8 mouse cellular contexts compared by ENCODE assay signal in genomic region chr12:116550031-116550430, GRCm38 (mm10).
DNase-seq lines count a peak whose midpoint lies in the region; ATAC-seq and TF ChIP-seq lines count a peak whose summit lies in the region.

No protein-coding gene starts in this region.

- H3K4me3 ChIP-seq in hindbrain, embryonic 16.5 days (ENCODE audit: low read length), result no peak overlapping the region
- H3K4me3 ChIP-seq in hindbrain, embryonic 14.5 days (replicated peaks; ENCODE audit: low read length), result no peak overlapping the region
- H3K4me3 ChIP-seq in left cerebral cortex, adult 2 months, result no peak overlapping the region
- H3K4me3 ChIP-seq in stomach, postnatal 0 days (ENCODE audit: low read depth, low read length), result no peak overlapping the region
- H3K4me3 ChIP-seq in forebrain, embryonic 14.5 days (ENCODE audit: low read depth, low read length), result no peak overlapping the region

- WGBS in hindbrain, embryonic 16.5 days, result 57% methylated on average over 1 of the region's 1 CpGs
- 68% methylated on average over 1 of the region's 1 CpGs for WGBS in hindbrain, embryonic 14.5 days
- 48% methylated on average over 1 of the region's 1 CpGs for WGBS in stomach, postnatal 0 days
- WGBS in forebrain, embryonic 14.5 days, result 27% methylated on average over 1 of the region's 1 CpGs

- H3K9me3 ChIP-seq in hindbrain, embryonic 16.5 days (ENCODE audit: control insufficient read depth, low read length), result no peaks in the 10 kb centered on the region
- no peaks in the 10 kb centered on the region for H3K9me3 ChIP-seq in hindbrain, embryonic 14.5 days (ENCODE audit: control insufficient read depth, low read length)
- no peaks in the 10 kb centered on the region for H3K9me3 ChIP-seq in stomach, postnatal 0 days (ENCODE audit: control insufficient read depth, low read length)
- H3K9me3 ChIP-seq in forebrain, embryonic 14.5 days (replicated peaks; ENCODE audit: control insufficient read depth, low read length), result no peaks in the 10 kb centered on the region

- H3K36me3 ChIP-seq in hindbrain, embryonic 16.5 days (ENCODE audit: control insufficient read depth, insufficient read depth, low read length), result no peaks in the 10 kb centered on the region
- no peaks in the 10 kb centered on the region for H3K36me3 ChIP-seq in hindbrain, embryonic 14.5 days (replicated peaks; ENCODE audit: control insufficient read depth, insufficient read depth)
- no peaks in the 10 kb centered on the region for H3K36me3 ChIP-seq in stomach, postnatal 0 days (ENCODE audit: control insufficient read depth, insufficient read depth, low read length)
- no peaks in the 10 kb centered on the region for H3K36me3 ChIP-seq in forebrain, embryonic 14.5 days (ENCODE audit: control insufficient read depth, insufficient read depth, low read length)

- intact Hi-C loops in left cerebral cortex, adult 2 months (cut with DNase I), result no loop called here

- no peak overlapping the region for H3K27ac ChIP-seq in hindbrain, embryonic 16.5 days (ENCODE audit: low read depth, low read length)
- no peak overlapping the region for H3K27ac ChIP-seq in hindbrain, embryonic 14.5 days
- peak overlapping the region; percentile 83 for H3K27ac ChIP-seq in left cerebral cortex, adult 2 months
- no peak overlapping the region for H3K27ac ChIP-seq in stomach, postnatal 0 days (replicated peaks)
- H3K27ac ChIP-seq in forebrain, embryonic 14.5 days (ENCODE audit: low read depth, low read length), result no peak overlapping the region

- no peaks in the 10 kb centered on the region for H3K27me3 ChIP-seq in hindbrain, embryonic 16.5 days (replicated peaks; ENCODE audit: control insufficient read depth, insufficient read depth, low read length)
- no peaks in the 10 kb centered on the region for H3K27me3 ChIP-seq in hindbrain, embryonic 14.5 days (ENCODE audit: control insufficient read depth, insufficient read depth, low read length)
- no peaks in the 10 kb centered on the region for H3K27me3 ChIP-seq in stomach, postnatal 0 days (ENCODE audit: control insufficient read depth, insufficient read depth, low read length)
- H3K27me3 ChIP-seq in forebrain, embryonic 14.5 days (replicated peaks; ENCODE audit: control insufficient read depth, insufficient read depth, low read length), result no peaks in the 10 kb centered on the region

- peak; percentile 72 for ATAC-seq in hindbrain, embryonic 16.5 days
- no peak; the same call in 1 of the 2 replicates for ATAC-seq in hindbrain, embryonic 14.5 days (ENCODE audit: low FRiP score)
- ATAC-seq in stomach, postnatal 0 days (ENCODE audit: low FRiP score, low TSS enrichment), result no peak
- ATAC-seq in forebrain, embryonic 14.5 days, result no peak

- no peak overlapping the region for H3K9ac ChIP-seq in hindbrain, embryonic 16.5 days (ENCODE audit: low read depth, low read length)
- H3K9ac ChIP-seq in hindbrain, embryonic 14.5 days, result no peak overlapping the region
- no peak overlapping the region for H3K9ac ChIP-seq in stomach, postnatal 0 days (ENCODE audit: low read length)
- no peak overlapping the region for H3K9ac ChIP-seq in forebrain, embryonic 14.5 days (ENCODE audit: low read length)

- DNase-seq in hindbrain, embryonic 14.5 days (ENCODE audit: low spot score), result no peak
- DNase-seq in adrenal gland, adult 8-10 months, result peak; percentile 15
- DNase-seq in heart, adult 8-10 months (ENCODE audit: low spot score), result peak; percentile 74
- peak; percentile 32 to 38 for DNase-seq in left cerebral cortex, adult 2 months (ENCODE audit: extremely low spot score in 1 of 2, low spot score in 2 of 2)
- DNase-seq in stomach, postnatal 0 days (ENCODE audit: low spot score), result peak; percentile 27
- no peak for DNase-seq in thymus, postnatal 14 days
- DNase-seq in forebrain, embryonic 14.5 days (ENCODE audit: low spot score), result no peak

- no peak overlapping the region for H3K4me2 ChIP-seq in hindbrain, embryonic 16.5 days (ENCODE audit: low read length)
- no peak overlapping the region for H3K4me2 ChIP-seq in hindbrain, embryonic 14.5 days (replicated peaks)
- H3K4me2 ChIP-seq in stomach, postnatal 0 days (replicated peaks; ENCODE audit: low read depth), result no peak overlapping the region
- H3K4me2 ChIP-seq in forebrain, embryonic 14.5 days (ENCODE audit: low read length), result no peak overlapping the region

- TF ChIP-seq CTCF in left cerebral cortex, adult 2 months (IDR thresholded peaks at IDR 0.05), result no peak
- no peak for TF ChIP-seq CTCF in stomach, postnatal 0 days (IDR thresholded peaks at IDR 0.05; ENCODE audit: low read depth)

- no peaks in the 10 kb centered on the region; the same call in 1 of the 2 replicates for H3K4me1 ChIP-seq in hindbrain, embryonic 16.5 days (ENCODE audit: control insufficient read depth, insufficient read depth, low read depth, low read length)
- no peaks in the 10 kb centered on the region for H3K4me1 ChIP-seq in hindbrain, embryonic 14.5 days (replicated peaks; ENCODE audit: control insufficient read depth, insufficient read depth, low read length)
- H3K4me1 ChIP-seq in stomach, postnatal 0 days (replicated peaks; ENCODE audit: control insufficient read depth, insufficient read depth), result no peaks in the 10 kb centered on the region
- no peaks in the 10 kb centered on the region for H3K4me1 ChIP-seq in forebrain, embryonic 14.5 days (ENCODE audit: control insufficient read depth, insufficient read depth, low read length)

- no peak for TF ChIP-seq EP300 in stomach, postnatal 0 days (optimal IDR thresholded peaks at IDR 0.05)

Comparison
In these comparisons a context has a peak if more than half of its experiments do, and no peak if none do; other contexts are left out.
1. DNase-seq: peak in adrenal gland, adult 8-10 months (single experiment), heart, adult 8-10 months (single experiment), left cerebral cortex, adult 2 months (2 of 2) and stomach, postnatal 0 days (single experiment); none in hindbrain, embryonic 14.5 days (single experiment), thymus, postnatal 14 days (single experiment) and forebrain, embryonic 14.5 days (single experiment).